Mouse (Mus musculus) liver, postnatal 0 days (tissue): ENCODE data around the gene Syde1. TPM values are rescaled to one million over a fixed set of nuclear protein-coding genes. Genes with fewer than 3 reads are reported as not detected.
A peak's percentile ranks its signal among the peaks of the same experiment; 100 is the strongest.

Experiments used
- ATAC-seq: fragments of 200-750 bp; cut with Nextera tagmentation; 2 replicates; pipeline ENCODE4 v1.8.0; 2017; ENCODE audit warnings: mild to moderate bottlenecking, moderate library complexity
- DNase-seq: peaks from one replicate; pipeline ENCODE4 v3.0.0-alpha.2; 2016
- H3K27ac ChIP-seq: fragments of 300-500 bp; sonication (generic); 2 replicates; pipeline ENCODE4 v1.5.1; 2014; ENCODE audit warnings: antibody characterized with exemption, moderate library complexity, mild to moderate bottlenecking, low read depth
- H3K27me3 ChIP-seq: fragments of 300-500 bp; sonication (generic); 2 replicates; pipeline ENCODE4 v1.6.1; 2014; ENCODE audit warnings: low read length, control low read depth, mixed read lengths; ENCODE audit not compliant: insufficient read depth
- H3K36me3 ChIP-seq: fragments of 300-500 bp; sonication (generic); replicated peaks from 2 replicates; pipeline ENCODE4 v1.6.1; 2014; ENCODE audit warnings: mild to moderate bottlenecking, control low read depth, low read length, moderate library complexity, mixed read lengths; ENCODE audit not compliant: insufficient read depth
- H3K4me1 ChIP-seq: fragments of 300-500 bp; sonication (generic); 2 replicates; pipeline ENCODE4 v1.6.1; 2014; ENCODE audit warnings: antibody characterized with exemption, mild to moderate bottlenecking, control low read depth; ENCODE audit not compliant: insufficient read depth
- H3K4me2 ChIP-seq: fragments of 300-500 bp; sonication (generic); 2 replicates; pipeline ENCODE4 v1.6.1; 2014; ENCODE audit warnings: low read depth, mild to moderate bottlenecking, low read length, moderate library complexity, mixed read lengths
- H3K4me3 ChIP-seq: fragments of 300-500 bp; sonication (generic); 2 replicates; pipeline ENCODE4 v1.5.1; 2014; ENCODE audit warnings: low read depth, low read length
- H3K9ac ChIP-seq: fragments of 300-500 bp; sonication (generic); replicated peaks from 2 replicates; pipeline ENCODE4 v1.6.1; 2014; ENCODE audit warnings: mild to moderate bottlenecking, moderate library complexity
- H3K9me3 ChIP-seq: fragments of 300-500 bp; sonication (generic); 2 replicates; pipeline ENCODE4 v1.6.1; 2016; ENCODE audit warnings: mild to moderate bottlenecking, control low read depth, low read length, mixed read lengths
- CTCF ChIP-seq: sonication (generic); IDR thresholded peaks from 2 replicates; pipeline ENCODE4 v1.5.1; 2016; ENCODE audit warnings: antibody characterized with exemption, low read depth
- EP300 ChIP-seq: IDR thresholded peaks from 2 replicates; pipeline ENCODE4 v1.6.1; 2016; ENCODE audit warnings: antibody characterized with exemption, low read depth, mild to moderate bottlenecking
- WGBS: fragments of 180-500 bp; shearing (Covaris S2); extraction: QIAGEN DNeasy Blood & Tissue Kit; methylation state at CpG from one replicate; pipeline ENCODE4 v1.1.7; 2014; ENCODE audit not compliant: insufficient replicate concordance; 5-methylcytosine and 5-hydroxymethylcytosine counted together
- polyA plus RNA-seq: library from polyadenylated mRNA; unstranded; fragments of >200 nt; fragmentation: Nextera tagmentation; extraction: Ambion mirVana; gene quantifications from 2 replicates; pipeline ENCODE4 v1.2.1, GENCODE M21; 2015

The Syde1 gene
- polyA plus RNA-seq, 1 experiment from 2014 or later: 1.5 TPM

- no peak overlapping the region for H3K4me3 ChIP-seq
- H3K27me3 ChIP-seq: peaks cover 9% of the 10 kb centered on the region; the same call in 1 of the 2 replicates
- WGBS: 31% methylated on average over 3 of the region's 3 CpGs
- no peaks in the 10 kb centered on the region for H3K4me1 ChIP-seq
- no peak overlapping the region for H3K9ac ChIP-seq
- no peak for ATAC-seq
- no peak for TF ChIP-seq EP300
- peak; percentile 64 for TF ChIP-seq CTCF
- H3K4me2 ChIP-seq: no peak overlapping the region
- no peak overlapping the region for H3K27ac ChIP-seq
- no peaks in the 10 kb centered on the region for H3K36me3 ChIP-seq
- no peaks in the 10 kb centered on the region for H3K9me3 ChIP-seq
- DNase-seq: peak; percentile 38
These were observed 13.3 kb upstream of the Syde1 start for GRCm38 (mm10) chr10:78605080-78605479.

- no peak for ATAC-seq
- Histone ChIP-seq H3K36me3 (no peaks in the 10 kb centered on the region), H3K9me3 (no peaks in the 10 kb centered on the region), H3K4me1 (no peaks in the 10 kb centered on the region), H3K27ac (no peak overlapping the region), H3K9ac (no peak overlapping the region), H3K4me3 (no peak overlapping the region), H3K4me2 (no peak overlapping the region), H3K27me3 (peaks cover 6% of the 10 kb centered on the region; the same call in 1 of the 2 replicates)
- DNase-seq: peak; percentile 8
- WGBS: 71% methylated on average over 5 of the region's 5 CpGs
- TF ChIP-seq EP300: no peak
- TF ChIP-seq CTCF: no peak
These were observed 8.1 kb upstream of the Syde1 start for GRCm38 (mm10) chr10:78599865-78600264.

- Histone ChIP-seq H3K4me1 (peaks cover 6% of the 10 kb centered on the region; the same call in 1 of the 2 replicates), H3K27me3 (peaks cover 16% of the 10 kb centered on the region), H3K27ac (no peak overlapping the region), H3K9ac (no peak overlapping the region), H3K36me3 (no peaks in the 10 kb centered on the region), H3K4me2 (no peak overlapping the region), H3K9me3 (no peaks in the 10 kb centered on the region), H3K4me3 (no peak overlapping the region)
- no peak for TF ChIP-seq EP300
- TF ChIP-seq CTCF: no peak
- DNase-seq: no peak
- ATAC-seq: no peak
These were observed 2.8 kb upstream of the Syde1 start for GRCm38 (mm10) chr10:78594566-78594965.

- Histone ChIP-seq H3K36me3 (no peaks in the 10 kb centered on the region), H3K4me1 (peaks cover 6% of the 10 kb centered on the region; the same call in 1 of the 2 replicates), H3K27ac (no peak overlapping the region), H3K27me3 (peaks cover 16% of the 10 kb centered on the region), H3K9ac (no peak overlapping the region), H3K9me3 (no peaks in the 10 kb centered on the region), H3K4me3 (no peak overlapping the region), H3K4me2 (no peak overlapping the region)
- ATAC-seq: no peak
- TF ChIP-seq CTCF (no peak), EP300 (no peak)
- WGBS: 71% methylated on average over 6 of the region's 6 CpGs
- DNase-seq: no peak
These were observed 2.4 kb upstream of the Syde1 start for GRCm38 (mm10) chr10:78594157-78594556.

GRCm38 (mm10) chr10:78593736-78594135 is 2.0 kb upstream of the Syde1 start:
- peaks cover 16% of the 10 kb centered on the region for H3K27me3 ChIP-seq
- no peaks in the 10 kb centered on the region for H3K9me3 ChIP-seq
- DNase-seq: no peak
- no peak overlapping the region for H3K4me3 ChIP-seq
- WGBS: 84% methylated on average over 5 of the region's 5 CpGs
- H3K4me1 ChIP-seq: peaks cover 6% of the 10 kb centered on the region; the same call in 1 of the 2 replicates
- ATAC-seq: no peak
- no peak overlapping the region for H3K27ac ChIP-seq
- no peak overlapping the region for H3K4me2 ChIP-seq
- H3K9ac ChIP-seq: no peak overlapping the region
- no peaks in the 10 kb centered on the region for H3K36me3 ChIP-seq
- no peak for TF ChIP-seq CTCF
- TF ChIP-seq EP300: no peak

- peaks cover 16% of the 10 kb centered on the region for H3K27me3 ChIP-seq
- no peak overlapping the region for H3K9ac ChIP-seq
- no peaks in the 10 kb centered on the region for H3K9me3 ChIP-seq
- no peak for TF ChIP-seq EP300
- DNase-seq (no peak), ATAC-seq (no peak)
- H3K4me1 ChIP-seq: peaks cover 6% of the 10 kb centered on the region; the same call in 1 of the 2 replicates
- no peaks in the 10 kb centered on the region for H3K36me3 ChIP-seq
- 59% methylated on average over 4 of the region's 4 CpGs for WGBS
- H3K4me2 ChIP-seq: no peak overlapping the region
- H3K27ac ChIP-seq: no peak overlapping the region
- no peak overlapping the region for H3K4me3 ChIP-seq
These were observed 1.2 kb upstream of the Syde1 start for GRCm38 (mm10) chr10:78592856-78593379.

GRCm38 (mm10) chr10:78590744-78591143 is 1.0 kb downstream of the Syde1 start:
- WGBS: 26% methylated on average over 9 of the region's 9 CpGs
- Histone ChIP-seq H3K9me3 (no peaks in the 10 kb centered on the region), H3K36me3 (peaks cover 5% of the 10 kb centered on the region), H3K27ac (peak overlapping the region; percentile 85), H3K4me1 (peaks cover 6% of the 10 kb centered on the region; the same call in 1 of the 2 replicates), H3K4me2 (peak overlapping the region; percentile 67), H3K4me3 (peak overlapping the region; percentile 53), H3K27me3 (peaks cover 16% of the 10 kb centered on the region), H3K9ac (peak overlapping the region; percentile 66)
- TF ChIP-seq EP300: no peak
- TF ChIP-seq CTCF: no peak
- ATAC-seq (peak; percentile 29; the same call in 1 of the 2 replicates), DNase-seq (peak; percentile 38)
